ENCODE assay signal across 8 mouse cellular contexts in genomic region chr11:101175636-101176116, GRCm38 (mm10). TPM values are rescaled to one million over a fixed set of nuclear protein-coding genes. Genes with fewer than 3 reads are reported as not detected.
A peak's percentile ranks its signal among the peaks of the same experiment; 100 is the strongest.
DNase-seq lines count a peak whose midpoint lies in the region; ATAC-seq and TF ChIP-seq lines count a peak whose summit lies in the region.

No protein-coding gene starts in this region.

- H3K36me3 ChIP-seq in kidney, embryonic 15.5 days, result no peaks in the 10 kb centered on the region
- H3K36me3 ChIP-seq in forebrain, embryonic 12.5 days (replicated peaks), result no peaks in the 10 kb centered on the region
- H3K36me3 ChIP-seq in limb, embryonic 13.5 days, result no peaks in the 10 kb centered on the region
- no peaks in the 10 kb centered on the region for H3K36me3 ChIP-seq in stomach, embryonic 16.5 days (ENCODE audit: control insufficient read depth, insufficient read depth, low read length)

- DNase-seq in kidney, postnatal 4 days, result no peak
- no peak for DNase-seq in embryo, embryonic 10 days (ENCODE audit: low spot score)
- DNase-seq in yolk sac, embryonic 10.5 days (ENCODE audit: low spot score), result no peak

- H3K27me3 ChIP-seq in kidney, embryonic 15.5 days, result peaks cover 47% of the 10 kb centered on the region
- peaks cover 77% of the 10 kb centered on the region for H3K27me3 ChIP-seq in forebrain, embryonic 12.5 days
- peaks cover 76% of the 10 kb centered on the region for H3K27me3 ChIP-seq in limb, embryonic 13.5 days
- peaks cover 20% of the 10 kb centered on the region for H3K27me3 ChIP-seq in stomach, embryonic 16.5 days (ENCODE audit: control insufficient read depth, insufficient read depth, low read length)

- H3K9me3 ChIP-seq in kidney, embryonic 15.5 days (replicated peaks), result no peaks in the 10 kb centered on the region
- no peaks in the 10 kb centered on the region for H3K9me3 ChIP-seq in forebrain, embryonic 12.5 days
- H3K9me3 ChIP-seq in limb, embryonic 13.5 days, result no peaks in the 10 kb centered on the region
- H3K9me3 ChIP-seq in stomach, embryonic 16.5 days (replicated peaks; ENCODE audit: control insufficient read depth, low read length), result no peaks in the 10 kb centered on the region

- H3K27ac ChIP-seq in kidney, embryonic 15.5 days, result no peak overlapping the region
- H3K27ac ChIP-seq in bone marrow macrophage, adult 2 months (ENCODE audit: insufficient read depth, low read depth, low read length), result no peak overlapping the region
- H3K27ac ChIP-seq in forebrain, embryonic 12.5 days, result no peak overlapping the region
- no peak overlapping the region for H3K27ac ChIP-seq in limb, embryonic 13.5 days
- no peak overlapping the region for H3K27ac ChIP-seq in stomach, embryonic 16.5 days (ENCODE audit: low read length)

- no peak for TF ChIP-seq CTCF in bone marrow macrophage, adult 2 months (IDR thresholded peaks at IDR 0.05; ENCODE audit: low read depth, low read length)

- H3K4me2 ChIP-seq in kidney, embryonic 15.5 days, result peak overlapping the region; percentile 94
- peak overlapping the region; percentile 58 for H3K4me2 ChIP-seq in forebrain, embryonic 12.5 days
- H3K4me2 ChIP-seq in limb, embryonic 13.5 days (replicated peaks), result peak overlapping the region; percentile 59
- peak overlapping the region; percentile 92 for H3K4me2 ChIP-seq in stomach, embryonic 16.5 days (ENCODE audit: low read depth, low read length)

- no peak overlapping the region for H3K9ac ChIP-seq in kidney, embryonic 15.5 days
- peak overlapping the region; percentile 44 for H3K9ac ChIP-seq in forebrain, embryonic 12.5 days
- H3K9ac ChIP-seq in limb, embryonic 13.5 days, result 0 out of 2 replicates have a peak overlapping the region, but pooled peaks have one; percentile 39
- peak overlapping the region; percentile 65 for H3K9ac ChIP-seq in stomach, embryonic 16.5 days (ENCODE audit: low read length)

- TF ChIP-seq POLR2A in bone marrow macrophage, adult 2 months (IDR thresholded peaks at IDR 0.05; ENCODE audit: borderline replicate concordance, low read depth, low read length), result no peak

- peaks cover 74% of the 10 kb centered on the region for H3K4me1 ChIP-seq in kidney, embryonic 15.5 days
- peaks cover 16% of the 10 kb centered on the region for H3K4me1 ChIP-seq in bone marrow macrophage, adult 2 months (ENCODE audit: control insufficient read depth, insufficient read depth, low read length)
- H3K4me1 ChIP-seq in forebrain, embryonic 12.5 days, result peaks cover 60% of the 10 kb centered on the region
- H3K4me1 ChIP-seq in limb, embryonic 13.5 days, result peaks cover 57% of the 10 kb centered on the region
- peaks cover 47% of the 10 kb centered on the region for H3K4me1 ChIP-seq in stomach, embryonic 16.5 days (ENCODE audit: control insufficient read depth, insufficient read depth, low read length)

- peak overlapping the region; percentile 41 for H3K4me3 ChIP-seq in kidney, embryonic 15.5 days (replicated peaks)
- peak overlapping the region; percentile 27; the same call in 1 of the 2 replicates for H3K4me3 ChIP-seq in bone marrow macrophage, adult 2 months (ENCODE audit: insufficient read depth, low read length)
- H3K4me3 ChIP-seq in forebrain, embryonic 12.5 days (replicated peaks), result peak overlapping the region; percentile 36
- peak overlapping the region; percentile 33 for H3K4me3 ChIP-seq in limb, embryonic 13.5 days
- peak overlapping the region; percentile 42 for H3K4me3 ChIP-seq in stomach, embryonic 16.5 days (replicated peaks; ENCODE audit: low read length)

- ATAC-seq in kidney, embryonic 15.5 days (replicated peaks; ENCODE audit: low FRiP score), result no peak
- no peak for ATAC-seq in forebrain, embryonic 12.5 days (ENCODE audit: low FRiP score)
- no peak for ATAC-seq in limb, embryonic 13.5 days (ENCODE audit: low FRiP score, low read depth)
- no peak for ATAC-seq in stomach, embryonic 16.5 days (ENCODE audit: insufficient read depth, low FRiP score)

- 10% methylated on average over 11 of the region's 11 CpGs for WGBS in kidney, embryonic 15.5 days
- WGBS in forebrain, embryonic 12.5 days, result 10% methylated on average over 11 of the region's 11 CpGs
- WGBS in limb, embryonic 13.5 days, result 9% methylated on average over 11 of the region's 11 CpGs
- 11% methylated on average over 11 of the region's 11 CpGs for WGBS in stomach, embryonic 16.5 days

RNA-seq across cellular contexts. Expression of gene Ccr10, which starts 0.4 kb away (rescaled TPM):
- 0.78 and 0.82 TPM in 2 replicates for polyA plus RNA-seq in kidney, embryonic 15.5 days (2015; fragmentation: Nextera tagmentation; extraction: Ambion mirVana)
- polyA plus RNA-seq in bone marrow macrophage, adult 2 months (2012; ENCODE audit: insufficient read depth, insufficient read length, missing spikeins), result not detected in 2 replicates
- 0.10 TPM in 1 of 2 replicates, not detected in the other for polyA plus RNA-seq in forebrain, embryonic 12.5 days (2016; fragmentation: Nextera tagmentation; extraction: Ambion mirVana)
- 0.10 TPM in 1 of 2 replicates, not detected in the other for polyA plus RNA-seq in limb, embryonic 13.5 days (2015; fragmentation: Nextera tagmentation; extraction: Ambion mirVana)
- polyA plus RNA-seq in stomach, embryonic 16.5 days (2015; fragmentation: Nextera tagmentation; extraction: Ambion mirVana), result 0.26 and 0.43 TPM in 2 replicates

RNA-seq across cellular contexts. Expression of gene Plekhh3, which starts 4.5 kb away (rescaled TPM):
- 17.0 and 18.6 TPM in 2 replicates for polyA plus RNA-seq in kidney, embryonic 15.5 days (2015; fragmentation: Nextera tagmentation; extraction: Ambion mirVana)
- 4.3 and 6.4 TPM in 2 replicates for polyA plus RNA-seq in bone marrow macrophage, adult 2 months (2012; ENCODE audit: insufficient read depth, insufficient read length, missing spikeins)
- 9.2 and 9.6 TPM in 2 replicates for polyA plus RNA-seq in forebrain, embryonic 12.5 days (2016; fragmentation: Nextera tagmentation; extraction: Ambion mirVana)
- 6.6 and 7.3 TPM in 2 replicates for polyA plus RNA-seq in limb, embryonic 13.5 days (2015; fragmentation: Nextera tagmentation; extraction: Ambion mirVana)
- 17.6 and 18.7 TPM in 2 replicates for polyA plus RNA-seq in stomach, embryonic 16.5 days (2015; fragmentation: Nextera tagmentation; extraction: Ambion mirVana)

RNA-seq across cellular contexts. Expression of gene Cntnap1, which starts 5.4 kb away (rescaled TPM):
- polyA plus RNA-seq in kidney, embryonic 15.5 days (2015; fragmentation: Nextera tagmentation; extraction: Ambion mirVana), result 1.9 and 2.0 TPM in 2 replicates
- 2.5 and 3.2 TPM in 2 replicates for polyA plus RNA-seq in bone marrow macrophage, adult 2 months (2012; ENCODE audit: insufficient read depth, insufficient read length, missing spikeins)
- 0.46 and 0.57 TPM in 2 replicates for polyA plus RNA-seq in forebrain, embryonic 12.5 days (2016; fragmentation: Nextera tagmentation; extraction: Ambion mirVana)
- 0.27 and 0.46 TPM in 2 replicates for polyA plus RNA-seq in limb, embryonic 13.5 days (2015; fragmentation: Nextera tagmentation; extraction: Ambion mirVana)
- 2.3 and 2.6 TPM in 2 replicates for polyA plus RNA-seq in stomach, embryonic 16.5 days (2015; fragmentation: Nextera tagmentation; extraction: Ambion mirVana)

RNA-seq across cellular contexts. Expression of gene Tubg2, which starts 20.0 kb away (rescaled TPM):
- polyA plus RNA-seq in kidney, embryonic 15.5 days (2015; fragmentation: Nextera tagmentation; extraction: Ambion mirVana), result 3.8 and 4.2 TPM in 2 replicates
- polyA plus RNA-seq in bone marrow macrophage, adult 2 months (2012; ENCODE audit: insufficient read depth, insufficient read length, missing spikeins), result not detected in 2 replicates
- polyA plus RNA-seq in forebrain, embryonic 12.5 days (2016; fragmentation: Nextera tagmentation; extraction: Ambion mirVana), result 7.6 and 8.3 TPM in 2 replicates
- polyA plus RNA-seq in limb, embryonic 13.5 days (2015; fragmentation: Nextera tagmentation; extraction: Ambion mirVana), result 7.3 and 7.4 TPM in 2 replicates
- polyA plus RNA-seq in stomach, embryonic 16.5 days (2015; fragmentation: Nextera tagmentation; extraction: Ambion mirVana), result 3.9 and 4.6 TPM in 2 replicates

RNA-seq across cellular contexts. Expression of gene Ezh1, which starts 50.6 kb away (rescaled TPM):
- 22.9 and 27.0 TPM in 2 replicates for polyA plus RNA-seq in kidney, embryonic 15.5 days (2015; fragmentation: Nextera tagmentation; extraction: Ambion mirVana)
- polyA plus RNA-seq in bone marrow macrophage, adult 2 months (2012; ENCODE audit: insufficient read depth, insufficient read length, missing spikeins), result 48.6 and 52.5 TPM in 2 replicates
- 11.1 and 12.5 TPM in 2 replicates for polyA plus RNA-seq in forebrain, embryonic 12.5 days (2016; fragmentation: Nextera tagmentation; extraction: Ambion mirVana)
- polyA plus RNA-seq in limb, embryonic 13.5 days (2015; fragmentation: Nextera tagmentation; extraction: Ambion mirVana), result 14.6 and 17.5 TPM in 2 replicates
- polyA plus RNA-seq in stomach, embryonic 16.5 days (2015; fragmentation: Nextera tagmentation; extraction: Ambion mirVana), result 18.5 and 21.8 TPM in 2 replicates
